Mouse (Mus musculus): ENCODE measurements around the gene Fam71a.
"Not testable (repeated sequence)": the region's sequence is repeated elsewhere in the genome, so short reads cannot be mapped to it uniquely, and the experiment has no call there.

The Fam71a gene

DNA sequence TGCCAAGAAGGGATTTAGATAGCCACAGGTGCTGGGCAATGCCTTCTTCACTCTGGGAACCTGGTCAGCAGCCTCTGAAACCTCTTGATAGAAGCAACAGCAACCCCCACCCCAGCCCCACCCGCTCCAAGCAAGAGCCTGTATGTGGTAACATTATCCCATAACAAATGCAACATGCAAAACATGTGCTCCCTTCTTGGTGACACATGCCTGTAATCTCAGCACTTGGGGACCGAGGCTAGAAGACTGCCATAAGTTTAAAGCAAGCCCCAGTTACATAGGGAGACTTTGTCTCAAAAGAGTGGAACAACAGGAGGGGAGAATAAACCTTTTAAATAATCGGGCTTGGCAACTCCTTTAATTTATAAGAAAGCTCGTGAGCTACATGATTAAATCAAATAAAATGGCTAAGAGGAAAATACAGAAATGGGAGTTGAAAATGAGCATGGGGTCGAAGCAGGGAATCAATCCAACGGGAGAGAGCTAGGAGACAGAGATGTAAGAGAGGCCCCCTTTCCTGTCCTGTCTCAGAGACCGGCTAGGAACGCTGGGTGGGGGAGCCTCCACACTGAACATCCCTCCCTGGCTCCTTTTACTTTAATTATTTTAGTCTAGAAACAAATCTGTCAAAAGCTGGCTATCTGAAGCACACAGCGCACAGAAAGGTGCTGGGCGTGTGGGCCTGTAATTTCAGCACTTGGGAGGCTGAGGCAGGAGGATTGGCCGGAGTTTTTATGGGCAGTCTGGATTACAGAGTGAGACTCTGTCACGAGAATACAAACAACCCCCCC is 17.0 kb upstream of the Fam71a start:
- DNase-seq = no peak

DNA sequence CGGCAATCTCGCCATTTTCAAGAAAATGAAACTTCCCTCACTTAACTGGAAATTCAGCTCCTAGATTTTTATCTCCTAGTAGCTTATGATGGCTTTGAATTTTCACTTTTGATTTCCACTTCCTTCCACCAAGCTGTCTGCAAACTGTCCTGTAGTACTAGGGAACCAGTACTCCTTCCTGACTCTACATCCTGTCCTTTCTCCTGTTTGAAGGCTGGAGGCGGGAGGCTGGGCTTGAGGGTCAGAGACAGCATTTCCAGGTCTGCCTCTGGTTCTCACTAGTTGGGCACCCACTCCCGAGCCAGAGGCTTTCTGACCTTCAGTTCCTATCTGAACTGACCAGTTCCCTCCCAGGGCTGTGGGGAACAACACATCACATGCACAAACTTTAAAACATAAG is 15.8 kb upstream of the Fam71a start:
- peak; percentile 18 for DNase-seq

DNA sequence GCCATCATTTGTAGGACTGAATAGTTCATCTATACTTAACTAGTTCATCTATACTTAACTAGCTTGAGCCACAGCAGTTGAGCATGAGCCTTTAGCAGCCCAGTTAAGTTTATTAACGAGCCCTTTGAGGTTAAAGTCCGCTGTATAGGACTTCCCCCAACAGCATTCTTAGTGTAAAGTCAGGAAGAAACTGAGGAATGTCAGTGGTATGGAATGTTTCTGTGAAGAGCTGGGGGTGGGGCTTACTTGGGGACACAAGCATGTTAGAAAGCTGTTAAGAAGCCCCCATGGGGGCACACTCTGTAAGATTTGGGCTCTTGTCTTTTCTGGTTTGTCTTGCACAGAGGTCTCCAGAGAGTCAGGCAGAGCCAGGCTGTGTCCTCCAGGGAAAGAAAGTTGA is 15.2 kb upstream of the Fam71a start:
- DNase-seq = no peak

DNA sequence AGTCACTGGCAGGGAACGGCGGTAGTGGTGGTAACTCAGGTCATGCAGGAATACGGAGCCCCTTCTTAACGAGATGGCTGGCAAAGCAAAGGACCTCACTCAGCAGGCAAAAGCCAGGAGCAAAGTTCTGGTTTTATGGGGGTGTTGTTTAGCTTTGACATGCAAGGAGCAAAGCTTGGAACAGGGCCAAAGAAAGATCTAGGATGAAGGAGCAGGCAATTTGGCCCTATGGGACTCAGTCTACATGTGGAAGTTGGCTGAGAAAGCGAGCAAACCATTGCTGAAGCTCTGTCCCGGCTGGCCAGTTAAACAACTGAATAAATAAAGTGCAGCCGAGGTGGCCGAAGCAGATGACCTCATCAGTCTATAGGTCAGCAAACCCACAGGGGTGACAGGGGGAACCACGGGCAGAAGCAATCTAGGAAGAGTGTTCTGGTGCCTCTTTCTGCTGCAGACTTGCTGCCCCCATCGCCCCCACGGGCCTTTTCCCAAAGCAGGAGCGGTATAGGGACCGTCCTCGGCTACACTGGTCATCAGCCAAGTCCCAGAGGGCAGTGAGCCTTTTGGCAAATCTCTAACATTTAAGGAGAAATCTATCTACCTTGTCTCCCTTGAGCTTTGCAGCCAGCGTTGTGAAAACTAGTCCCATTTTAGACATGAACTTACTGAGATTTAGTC is 14.0 kb upstream of the Fam71a start:
- DNase-seq = no peak

DNA sequence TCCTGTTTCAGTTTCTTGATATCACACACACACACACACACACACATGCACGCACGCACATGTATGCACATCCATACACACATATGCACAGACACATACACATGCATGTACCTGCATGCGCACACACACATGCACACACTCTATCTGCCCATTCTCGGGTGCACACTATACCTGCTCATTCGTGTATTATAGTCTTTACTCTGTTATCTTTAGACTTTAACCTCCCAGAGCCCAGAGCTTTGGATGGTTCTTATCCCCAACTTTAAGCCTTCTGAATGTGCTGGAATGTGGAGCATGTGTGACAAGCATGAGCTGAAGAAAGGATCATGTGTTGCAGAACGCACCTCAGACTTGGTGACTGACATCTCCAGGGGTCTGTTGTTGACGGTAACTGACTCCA is 12.3 kb upstream of the Fam71a start:
- DNase-seq = no peak

DNA sequence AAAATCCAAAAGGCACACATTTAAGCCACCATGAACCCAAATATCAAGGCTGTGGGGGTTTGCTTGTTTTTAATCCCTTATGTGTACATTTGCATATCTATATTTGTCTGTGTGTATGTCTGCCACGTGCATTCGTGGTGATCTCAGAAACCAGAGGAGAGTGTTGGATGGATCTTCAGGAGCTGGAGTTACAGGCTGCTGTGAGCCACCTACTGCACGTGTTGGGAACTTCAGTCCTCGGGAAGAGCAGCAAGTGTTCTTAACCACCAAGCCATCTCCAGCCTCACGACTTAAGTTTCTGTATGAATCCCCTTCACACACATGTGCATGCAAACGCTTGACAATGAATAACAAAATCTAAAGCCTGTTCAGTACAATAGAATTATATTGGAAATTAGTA is 7.9 kb upstream of the Fam71a start:
- no peak for DNase-seq

DNA sequence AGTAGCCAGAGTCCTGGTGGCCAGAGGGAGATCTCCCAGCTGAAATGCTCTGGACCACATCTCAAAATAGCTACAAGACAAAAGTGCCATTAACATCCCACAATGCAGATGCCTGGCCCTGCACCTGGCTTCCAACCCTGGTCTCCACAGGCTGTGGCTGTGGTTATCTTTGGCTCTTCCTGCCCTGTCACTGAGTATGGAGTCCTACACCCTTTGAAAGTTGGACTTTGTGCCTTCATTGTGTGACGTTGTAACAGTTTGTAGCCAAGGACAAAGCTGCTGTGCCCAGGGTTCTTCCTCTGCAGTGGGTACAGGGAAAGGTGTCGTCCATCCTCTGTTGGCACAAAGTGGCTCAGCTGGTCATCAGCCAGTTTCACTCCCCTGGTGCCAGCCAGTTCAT is 5.8 kb upstream of the Fam71a start:
- no peak for DNase-seq

DNA sequence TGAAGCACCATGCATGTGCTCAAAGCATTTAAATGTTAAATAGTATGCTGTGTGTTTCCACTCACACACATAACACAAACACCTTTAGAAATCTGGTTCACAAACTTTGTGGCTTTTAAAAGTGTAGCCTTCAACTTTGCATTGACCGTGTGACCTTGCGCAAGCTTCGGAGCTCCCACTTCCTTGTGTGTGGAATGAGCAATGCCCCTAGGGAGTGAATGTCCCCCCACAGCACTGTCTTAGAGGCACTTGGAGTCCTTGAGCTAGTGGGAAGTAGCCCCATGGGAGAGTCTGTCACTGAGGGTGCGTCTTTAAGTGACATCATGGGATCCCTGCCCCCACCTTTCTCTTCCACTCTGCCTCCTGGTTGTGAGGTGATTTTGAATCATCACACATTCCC is 1.6 kb upstream of the Fam71a start:
- DNase-seq = no peak

DNA sequence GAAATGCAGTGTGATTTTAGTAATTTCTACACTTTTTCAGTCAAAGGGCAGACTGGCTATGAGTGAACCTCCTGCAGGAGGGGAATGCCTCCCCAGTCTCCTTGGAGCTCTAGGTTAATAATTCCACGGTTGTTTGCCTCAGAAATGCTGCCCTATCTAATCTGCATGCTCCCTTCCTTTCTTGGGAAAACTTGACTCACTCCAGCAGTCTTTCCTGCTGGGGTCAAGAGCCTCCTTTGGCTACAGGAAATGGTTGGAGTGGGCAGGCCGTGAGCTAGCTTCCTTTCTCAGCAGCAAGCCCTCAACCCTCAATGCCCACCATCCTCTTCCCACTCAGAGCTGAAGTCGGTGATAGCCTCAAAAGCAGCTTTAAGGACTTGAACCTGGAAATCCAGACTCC is 10.3 kb downstream of the Fam71a start:
- DNase-seq = no peak

DNA sequence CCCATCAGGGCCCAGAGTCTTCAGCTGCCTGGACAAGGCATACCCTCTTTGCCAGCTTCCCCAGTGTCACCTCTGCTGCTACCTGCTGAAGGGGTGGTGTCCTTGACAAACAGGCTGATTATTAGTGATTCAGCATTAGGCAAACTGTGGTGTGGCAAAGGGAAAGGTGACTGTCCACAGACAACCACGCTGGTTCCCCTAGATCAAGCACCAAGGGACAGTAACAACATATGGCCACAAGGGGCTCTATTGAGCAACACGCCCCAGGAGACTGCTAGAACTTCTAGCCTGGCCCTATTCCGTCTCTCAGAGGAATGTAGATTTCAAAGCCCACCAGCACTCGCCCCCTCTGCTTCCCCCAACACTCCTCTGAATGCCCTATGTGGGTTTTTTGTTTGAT is 11.6 kb downstream of the Fam71a start:
- peak; percentile 67 for DNase-seq

DNA sequence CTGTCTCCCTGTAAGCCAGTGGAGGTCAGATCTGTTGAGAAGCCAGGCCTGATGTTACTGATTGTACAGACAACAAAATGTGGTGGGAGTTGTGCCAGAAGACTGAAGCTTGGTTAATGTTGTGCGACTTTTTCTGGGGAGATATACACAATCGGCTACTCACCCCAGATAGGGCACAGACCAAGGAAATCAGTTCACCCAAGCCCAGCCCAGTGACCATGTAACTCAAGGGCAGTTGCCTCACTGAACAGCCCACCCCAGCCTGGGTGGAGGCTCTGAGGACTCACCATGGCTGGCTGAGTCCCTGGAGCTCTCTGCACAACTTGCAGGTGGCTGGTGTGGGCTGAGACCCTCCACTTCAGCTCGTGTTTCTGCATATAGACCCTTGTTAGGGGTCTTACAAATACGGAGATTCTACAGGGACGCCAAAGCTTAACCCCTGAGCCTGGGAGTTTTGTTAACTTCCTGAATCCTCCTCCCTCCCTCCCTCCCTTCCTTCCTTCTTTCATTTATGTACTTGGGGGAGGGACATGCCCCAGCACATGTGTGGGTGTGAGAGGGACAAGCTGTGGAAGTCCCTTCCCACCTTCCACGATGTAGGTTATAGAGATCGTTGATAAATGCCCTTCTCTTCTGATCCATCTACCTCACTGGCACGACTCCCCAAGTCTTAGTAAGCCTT is 13.6 kb downstream of the Fam71a start:
- DNase-seq = no peak

DNA sequence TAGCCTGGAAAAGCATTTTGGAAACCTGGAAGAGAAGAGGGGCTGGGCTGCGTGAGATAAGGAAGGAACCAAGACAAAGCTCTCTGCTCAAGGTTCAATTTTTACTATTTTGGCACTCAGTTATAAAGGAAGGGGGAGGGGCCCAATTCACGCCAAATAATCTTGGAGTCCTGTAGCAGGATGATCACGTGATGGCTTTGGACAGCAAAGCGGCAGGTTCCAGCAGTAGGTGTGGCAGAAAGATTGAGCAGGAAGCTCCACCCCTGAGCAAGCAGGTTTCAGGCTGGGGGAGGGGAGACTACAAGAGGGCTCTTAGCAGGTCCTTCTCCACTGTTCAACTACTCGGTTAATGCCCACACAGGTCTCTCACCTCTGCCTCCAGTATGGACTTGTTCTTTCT is 15.1 kb downstream of the Fam71a start:
- not testable (repeated sequence) for DNase-seq

DNA sequence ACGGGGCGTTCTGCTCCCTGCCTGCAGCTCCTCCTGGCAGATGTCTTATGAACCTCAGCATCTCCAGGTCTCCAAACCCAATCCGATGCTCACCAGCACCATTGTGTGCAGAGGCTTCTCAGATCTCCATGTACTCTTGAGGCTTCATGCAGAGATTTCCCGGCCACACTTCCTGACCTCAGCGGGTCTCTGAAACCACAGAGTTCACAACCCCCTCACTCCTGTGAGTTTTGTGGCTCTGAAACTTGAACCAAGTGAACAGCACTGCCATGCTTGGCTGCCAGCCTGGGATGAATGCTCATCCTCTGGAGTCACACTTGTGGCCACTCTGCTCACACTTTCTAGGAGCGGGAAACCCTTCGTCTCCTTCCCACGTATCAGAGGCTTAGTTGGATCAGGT is 23.6 kb downstream of the Fam71a start:
- DNase-seq = no peak

DNA sequence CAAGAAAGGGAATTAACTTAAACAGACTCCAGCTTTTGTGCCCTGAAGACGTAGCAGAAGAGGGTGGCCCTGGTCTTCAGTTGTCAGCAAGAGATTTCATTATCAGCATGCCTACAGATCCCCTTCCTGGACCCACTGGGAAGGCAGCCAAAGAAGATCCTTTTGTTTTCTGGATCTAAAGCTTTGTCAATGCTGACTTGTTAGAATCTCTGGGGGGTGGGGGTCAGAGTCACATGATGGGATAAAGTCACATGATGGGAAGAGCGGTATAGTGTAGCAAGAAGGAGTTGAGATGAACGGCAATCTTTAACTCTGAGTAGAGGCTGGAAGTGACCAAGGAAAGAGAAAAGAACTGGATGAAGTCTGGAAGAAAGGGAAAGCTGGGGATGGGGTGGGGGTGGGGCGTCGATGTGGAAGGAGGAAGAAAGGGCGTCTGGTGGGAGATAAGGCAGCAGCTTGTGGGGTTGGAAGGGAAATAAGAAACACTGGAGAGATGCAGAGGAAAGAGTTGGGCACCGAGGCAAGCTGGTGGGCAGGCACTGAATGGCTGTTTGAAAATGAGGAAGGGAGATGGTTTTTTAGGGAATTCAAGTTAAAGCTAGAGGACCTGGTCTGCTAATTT is 25.6 kb downstream of the Fam71a start:
- DNase-seq = no peak

DNA sequence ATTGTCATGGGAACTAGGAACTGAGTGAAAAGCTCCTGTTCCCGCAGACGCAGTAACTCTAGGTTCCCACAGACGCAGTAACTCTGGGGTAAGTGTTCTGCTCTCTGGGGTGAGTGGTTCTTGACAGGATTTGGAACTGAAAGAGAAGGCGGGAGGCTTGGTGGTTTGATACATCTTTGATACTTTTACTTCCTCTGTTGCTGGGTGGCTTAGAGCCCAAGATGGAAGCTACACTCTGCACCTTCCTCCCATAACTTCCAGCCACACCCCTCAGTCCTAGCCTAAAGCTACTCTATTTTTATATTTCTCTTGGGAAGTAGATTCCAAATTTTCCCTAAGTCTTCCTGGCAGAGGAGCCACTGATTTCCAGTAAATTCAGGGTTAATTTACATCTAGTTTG is 26.2 kb downstream of the Fam71a start:
- DNase-seq = no peak

DNA sequence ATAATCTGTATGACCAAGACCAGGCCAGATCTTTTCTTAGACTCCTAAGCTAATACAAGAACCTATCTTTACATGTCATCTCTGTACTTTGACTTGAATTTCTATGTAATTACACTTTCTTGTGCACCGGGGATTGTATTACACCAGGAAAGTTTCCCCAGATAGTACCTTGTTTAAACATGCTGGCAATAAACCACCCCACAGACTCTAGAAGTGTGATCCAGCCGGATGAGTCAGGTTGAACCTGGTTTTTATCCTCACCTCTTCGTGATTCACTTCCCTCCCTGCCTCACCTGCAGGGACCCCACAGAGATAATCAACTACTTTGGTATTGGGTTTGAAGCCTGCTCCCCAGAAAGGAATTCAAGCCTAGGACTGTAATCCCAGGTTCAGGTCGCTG is 29.2 kb downstream of the Fam71a start:
- no peak for DNase-seq

DNA sequence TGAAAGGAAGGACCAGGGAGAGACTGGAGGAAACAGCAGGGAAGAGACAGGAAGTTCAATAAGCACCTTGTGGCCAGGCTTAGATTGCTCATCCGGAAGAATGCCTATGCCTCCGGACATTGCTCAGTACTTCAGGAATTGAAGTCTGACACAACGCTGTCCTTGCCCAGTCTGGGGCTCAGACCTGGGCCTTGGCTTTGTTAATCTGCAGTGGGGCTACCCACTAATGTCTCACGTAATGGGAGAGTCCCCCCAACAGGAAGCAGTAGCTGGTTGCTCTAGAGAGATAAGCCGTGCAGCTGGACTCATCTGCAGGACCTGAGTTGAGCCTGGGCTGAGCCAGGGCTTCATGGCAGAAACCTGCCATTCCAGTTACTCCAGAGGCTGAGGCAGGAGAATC is 31.7 kb downstream of the Fam71a start:
- no peak for DNase-seq

DNA sequence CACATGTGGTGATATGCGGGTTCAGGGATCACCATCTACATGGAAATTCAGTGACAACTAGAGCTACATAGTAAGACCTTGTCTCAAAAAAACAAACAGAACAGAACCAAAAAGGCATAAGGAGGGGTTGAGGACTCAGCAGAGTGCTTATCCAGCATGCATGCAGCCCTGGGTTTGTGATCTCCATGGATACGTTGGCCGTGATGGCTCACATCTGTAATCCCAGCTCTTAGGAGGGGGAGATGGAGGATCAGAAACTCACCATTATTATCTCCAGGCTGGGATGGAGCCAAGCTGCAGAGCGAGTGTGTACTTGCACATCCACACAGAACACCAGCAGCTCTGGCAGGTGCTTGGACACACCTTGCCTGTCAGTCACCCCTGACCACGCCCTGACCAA is 32.4 kb downstream of the Fam71a start:
- DNase-seq = no peak

DNA sequence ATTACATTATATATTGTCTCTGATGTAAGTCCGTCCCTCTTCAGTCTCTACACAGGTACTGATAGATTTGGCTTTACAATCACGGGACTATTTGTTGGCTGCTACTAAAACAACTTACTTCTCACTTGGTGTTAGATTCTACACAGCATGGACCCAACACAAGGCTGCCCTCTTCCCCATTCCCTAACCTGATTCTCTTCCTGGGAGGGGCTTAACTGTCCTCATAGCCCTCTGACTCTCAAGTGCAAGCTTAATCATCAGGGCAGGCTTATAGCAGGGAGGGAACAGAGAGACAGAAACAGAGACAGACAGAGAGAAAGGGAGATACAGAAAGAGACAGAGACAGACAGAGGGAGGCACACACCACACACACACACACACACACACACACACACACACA is 32.9 kb downstream of the Fam71a start:
- no peak for DNase-seq

DNA sequence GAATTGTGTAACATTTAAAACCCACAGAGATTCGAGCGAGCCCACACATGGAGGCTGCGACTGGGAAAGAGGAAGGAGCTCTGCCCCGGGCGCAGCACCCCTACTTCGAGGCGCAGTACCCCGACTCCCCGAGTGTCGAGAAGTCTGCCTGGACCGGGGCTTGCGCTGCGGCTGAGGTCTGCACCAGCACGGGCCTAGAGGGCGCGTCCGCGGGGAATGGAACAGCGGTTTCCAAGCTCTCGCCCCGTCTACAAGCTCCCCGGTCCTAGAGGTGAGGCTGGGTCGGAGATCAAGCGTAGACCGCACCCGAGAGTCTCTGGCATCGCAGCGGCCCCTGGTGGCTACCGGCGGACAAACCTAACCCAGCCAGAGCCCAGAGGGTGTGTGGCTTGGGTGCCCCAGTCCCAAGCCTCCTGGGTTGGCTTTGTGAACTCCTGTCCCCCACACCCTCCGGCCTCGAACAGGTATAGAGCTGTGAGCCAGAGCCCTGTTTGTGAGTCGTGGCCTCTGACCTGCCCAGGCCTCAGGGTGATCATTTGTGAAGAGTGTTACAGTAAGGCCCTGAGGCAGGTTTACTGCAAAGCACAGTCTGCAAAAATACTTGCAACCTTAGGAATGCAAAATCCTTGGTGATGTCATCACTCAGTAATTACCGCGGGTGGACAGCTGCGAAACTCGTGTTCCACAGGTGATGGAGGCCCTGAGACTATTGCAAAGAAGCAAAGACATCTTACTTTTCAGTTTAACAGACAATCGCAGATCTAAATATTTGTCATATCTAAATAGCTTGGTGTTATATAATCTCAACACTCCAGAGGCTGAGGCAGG is 38.6 kb downstream of the Fam71a start:
- peak; percentile 75 for DNase-seq

DNA sequence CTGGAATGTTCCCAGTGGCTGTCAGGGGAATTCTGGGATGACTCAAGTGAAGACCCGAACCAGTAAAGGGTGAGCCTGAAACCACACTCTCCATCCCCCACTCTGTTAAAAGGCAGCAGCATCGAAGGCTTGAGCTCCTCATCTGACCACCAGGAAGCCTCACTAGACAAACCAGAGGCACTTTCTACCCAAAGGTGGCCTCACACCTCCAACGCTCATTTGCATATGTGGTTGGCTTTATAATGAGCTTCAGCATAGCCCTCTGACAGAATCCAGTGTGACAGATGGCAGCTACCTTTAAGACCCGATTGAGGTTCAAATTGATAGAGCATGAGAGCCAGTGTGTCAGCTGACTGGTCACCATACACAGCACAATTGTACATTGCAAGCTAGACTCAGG is 40.3 kb downstream of the Fam71a start:
- DNase-seq = no peak

DNA sequence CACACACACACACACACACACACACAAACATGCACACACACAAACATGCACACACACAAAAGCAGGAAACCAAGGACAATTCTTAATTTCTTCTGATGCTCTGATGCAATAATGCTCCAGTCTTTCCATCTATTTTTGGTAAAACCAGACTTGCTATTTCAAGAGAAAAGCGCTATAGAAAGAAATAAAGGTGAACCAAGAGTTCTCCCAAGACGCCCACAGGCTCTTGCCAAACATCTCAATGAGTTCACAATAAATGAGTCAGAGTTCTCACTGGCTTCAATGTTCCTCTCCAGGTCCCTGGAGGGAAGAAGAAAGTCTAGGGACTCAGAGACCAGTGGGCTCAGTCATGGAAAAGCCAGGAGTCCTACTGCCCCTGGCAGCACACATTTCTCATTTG is 40.9 kb downstream of the Fam71a start:
- DNase-seq = peak; percentile 67

DNA sequence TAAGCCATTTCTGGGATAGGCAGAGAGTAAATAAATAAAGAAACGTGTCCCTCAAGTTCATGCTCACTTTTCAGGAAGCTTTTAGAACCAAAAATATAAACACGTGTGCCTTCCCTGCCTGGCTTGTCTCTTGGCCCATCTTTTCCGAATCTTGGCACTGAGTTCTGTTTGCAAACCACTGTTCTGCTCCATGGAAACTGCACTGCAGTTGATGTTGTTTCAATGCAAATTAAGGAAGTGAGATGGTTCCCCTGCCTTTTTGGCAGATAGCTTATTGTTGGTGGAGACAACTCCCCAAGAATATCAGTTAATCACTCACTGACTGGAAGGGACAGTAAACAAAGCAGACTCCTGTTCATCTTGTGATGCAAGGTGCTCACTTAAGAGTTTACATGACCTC is 41.9 kb downstream of the Fam71a start:
- peak; percentile 68 for DNase-seq
